Mouse (Mus musculus) CH12.LX (cell line): ENCODE results near the gene Cebpe.

Source experiments
- CTCF ChIP-seq, 2 experiments: IDR thresholded peaks in 1 of 2; conservative IDR thresholded peaks in 1 of 2; 2 replicates each; pipeline ENCODE4 v1.5.1; 2011 to 2012; ENCODE audit warnings: low read depth in 2 of 2, low read length in 2 of 2, improper control_type of control experiment in 1 of 2, inconsistent platforms in 1 of 2, mild to moderate bottlenecking in 1 of 2, moderate library complexity in 1 of 2
- E2F4 ChIP-seq: IDR thresholded peaks from 2 replicates; pipeline ENCODE4 v1.6.1; 2011; ENCODE audit warnings: low read depth, low read length, improper control_type of control experiment; ENCODE audit not compliant: insufficient replicate concordance
- MAX ChIP-seq: IDR thresholded peaks from 2 replicates; pipeline ENCODE4 v1.6.1; 2011; ENCODE audit warnings: low read length, improper control_type of control experiment
- NELFE ChIP-seq: IDR thresholded peaks from 2 replicates; pipeline ENCODE4 v1.6.1; 2011; ENCODE audit warnings: low read depth, low read length, improper control_type of control experiment
- POLR2A ChIP-seq: IDR thresholded peaks from 2 replicates; pipeline ENCODE4 v1.6.1; 2011; ENCODE audit warnings: low read depth, mild to moderate bottlenecking, improper control_type of control experiment, low read length
- USF2 ChIP-seq: conservative IDR thresholded peaks from 2 replicates; pipeline ENCODE4 v1.6.1; 2011; ENCODE audit warnings: low read depth, low read length, improper control_type of control experiment

- TF ChIP-seq CTCF (conservative IDR thresholded peaks at IDR 0.05 in 1 of 2, IDR thresholded peaks at IDR 0.05 in 1 of 2; ENCODE audit: low read depth in 2 of 2, low read length in 2 of 2) (no peak), USF2 (no peak), MAX (no peak), NELFE (no peak), POLR2A (no peak), E2F4 (no peak)
Observed at GRCm38 (mm10) chr14:54705844-54706243, 6.1 kb downstream of the Cebpe start.
